Mouse (Mus musculus) myocyte (in vitro differentiated cells): ENCODE results near the gene Syn3.

Experiments used
- CEBPB ChIP-seq: IDR thresholded peaks from 2 replicates; pipeline ENCODE4 v1.6.1; 2011; ENCODE audit warnings: mild to moderate bottlenecking, moderate library complexity; ENCODE audit not compliant: poor library complexity, insufficient read depth, severe bottlenecking
- E2F4 ChIP-seq: IDR thresholded peaks from one replicate; pipeline ENCODE4 v1.6.1; 2011; ENCODE audit warnings: mild to moderate bottlenecking, control low read depth, moderate library complexity; ENCODE audit not compliant: insufficient read depth
- POLR2A ChIP-seq: IDR thresholded peaks from one replicate; pipeline ENCODE4 v1.6.1; 2011; ENCODE audit warnings: low read depth, mild to moderate bottlenecking, control low read depth, moderate library complexity; ENCODE audit not compliant: insufficient read length
- REST ChIP-seq: IDR thresholded peaks from one replicate; pipeline ENCODE4 v1.6.1; 2011; ENCODE audit warnings: mild to moderate bottlenecking, control low read depth, moderate library complexity; ENCODE audit not compliant: insufficient read depth, insufficient read length
- TCF12 ChIP-seq: IDR thresholded peaks from one replicate; pipeline ENCODE4 v1.6.1; 2011; ENCODE audit warnings: mild to moderate bottlenecking, control low read depth; ENCODE audit not compliant: poor library complexity, insufficient read depth, severe bottlenecking
- USF1 ChIP-seq: IDR thresholded peaks from one replicate; pipeline ENCODE4 v1.6.1; 2011; ENCODE audit warnings: low read depth, mild to moderate bottlenecking, control low read depth, moderate library complexity

DNA sequence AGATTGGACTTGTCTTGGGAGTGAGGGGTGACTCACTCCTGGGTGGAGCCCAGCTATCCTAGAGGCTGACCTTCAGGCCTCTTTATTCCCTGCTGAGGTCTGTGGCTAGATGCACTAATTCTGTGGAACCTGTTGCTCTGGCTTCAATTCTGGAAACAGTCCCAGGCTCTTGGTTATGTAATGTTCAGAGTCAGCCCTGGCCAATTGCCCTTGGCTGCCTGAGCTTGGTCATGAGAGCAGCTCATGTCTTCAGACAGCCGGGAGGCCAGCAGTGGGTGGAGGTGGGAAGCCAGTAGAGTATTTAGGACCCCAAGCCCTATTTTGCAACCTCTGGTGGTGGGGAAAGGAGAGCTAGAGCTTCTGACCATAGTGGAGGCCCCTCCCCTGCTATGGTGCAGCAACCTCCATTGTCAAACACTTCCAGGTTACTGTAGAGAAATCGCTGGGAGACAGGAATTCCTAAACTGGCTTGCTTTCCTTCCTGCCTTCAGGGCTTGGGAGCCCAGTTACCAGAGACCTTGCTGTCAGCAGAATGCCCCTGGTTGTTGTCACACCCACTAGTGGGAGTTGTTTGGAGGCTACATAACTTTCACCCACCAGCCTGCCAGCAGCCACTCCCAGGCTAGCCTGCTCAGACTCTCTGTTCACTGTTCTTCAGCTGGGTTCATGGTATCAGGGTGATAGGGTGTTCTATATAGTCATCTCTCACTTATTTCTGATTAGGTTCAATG, 158.9 kb downstream of the Syn3 start:
- no peak for TF ChIP-seq USF1
- no peak for TF ChIP-seq POLR2A
- no peak for TF ChIP-seq TCF12
- 0 out of 2 replicates have a peak, but pooled peaks have one; percentile 35 for TF ChIP-seq CEBPB
- no peak for TF ChIP-seq E2F4
- TF ChIP-seq REST: no peak
